In the genomic region with DNA sequence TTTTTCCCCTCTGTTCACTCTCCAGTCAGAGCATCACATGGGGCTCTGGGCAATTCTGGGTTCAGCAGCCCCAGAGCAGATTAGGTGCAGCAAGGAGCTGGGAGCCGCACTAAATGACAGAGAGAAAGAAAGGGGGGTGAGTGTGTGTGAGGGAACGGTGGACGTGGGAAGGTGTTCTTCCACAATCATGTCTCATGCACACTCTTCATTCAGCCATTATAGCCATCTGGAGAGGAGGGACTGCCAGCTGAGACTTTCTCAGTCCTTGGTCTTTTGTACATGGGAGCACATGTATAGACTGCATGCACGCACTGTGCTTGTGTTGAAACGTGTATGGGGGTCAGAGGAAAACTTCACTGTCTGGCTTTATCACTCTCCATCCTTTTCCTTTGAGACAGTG, we compare ENCODE assay signal across 17 mouse cellular contexts.
"Had no signal": no experiment of that assay in that cellular context is flagged by ENCODE, and none has a peak within 500 bp of the region (broad histone marks: within the 10 kb centered on the region; RNA-seq: fewer than 3 reads in every experiment).

No protein-coding gene starts in this region.

- ATAC-seq: liver, embryonic 12.5 days; liver, postnatal 0 days; lung, postnatal 0 days; midbrain, embryonic 13.5 days; midbrain, embryonic 15.5 days; midbrain, embryonic 16.5 days had no signal

- DNase-seq: left cerebral cortex, postnatal 4 days; liver; liver, embryonic 13.5 days; liver, postnatal 0 days; lung, adult 18-20 months; lung, adult 2 months; lung, embryonic 14.5 days; lung, postnatal 10 days; lung, postnatal 14 days; lung, postnatal 36 days; lung, postnatal 4 days; midbrain, embryonic 14.5 days had no signal
